Mouse (Mus musculus) adrenal gland, adult 2 months (tissue): ENCODE data around the gene Srp68. TPM values are rescaled to one million over a fixed set of nuclear protein-coding genes. Genes with fewer than 3 reads are reported as not detected.

Source experiments
- DNase-seq: peaks from one replicate; pipeline ENCODE4 v3.0.0; 2021
- polyA plus RNA-seq: library from polyadenylated mRNA; depleted of rRNA; stranded (reverse); fragments of >200 nt; gene quantifications from 2 replicates; pipeline ENCODE4 v1.2.3, GENCODE M21; 2012; rRNA removed
- total RNA-seq, 2 experiments: library from RNA; stranded (reverse); gene quantifications; 2 replicates each; pipeline ENCODE4 v1.2.3; 2021

The Srp68 gene
- total and polyA plus RNA-seq, 3 experiments, result 27.6 to 77.0 (median 70.0) TPM

DNA sequence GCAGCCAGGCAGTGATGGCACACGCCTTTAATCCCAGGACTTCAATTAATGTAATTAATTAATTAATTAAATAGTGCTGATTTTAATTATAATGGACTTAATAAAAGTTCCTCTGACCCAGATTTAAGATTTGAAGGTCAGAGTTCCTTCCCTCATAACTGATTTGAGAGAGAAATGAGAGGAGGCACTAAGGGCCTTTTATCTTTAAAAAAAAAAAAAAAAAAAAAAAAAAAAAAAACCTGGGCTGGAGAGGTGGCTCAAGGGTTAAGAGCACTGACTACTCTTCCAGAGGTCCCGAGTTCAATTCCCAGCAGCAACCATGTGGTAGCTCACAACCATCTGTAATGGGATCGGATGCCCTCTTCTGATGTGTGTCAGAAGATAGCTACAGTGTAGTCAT lies 65.4 kb downstream of the Srp68 start:
- DNase-seq, result no peak

GRCm38 (mm10) chr11:116206678-116207077 lies 67.3 kb downstream of the Srp68 start:
- DNase-seq, result no peak

DNA sequence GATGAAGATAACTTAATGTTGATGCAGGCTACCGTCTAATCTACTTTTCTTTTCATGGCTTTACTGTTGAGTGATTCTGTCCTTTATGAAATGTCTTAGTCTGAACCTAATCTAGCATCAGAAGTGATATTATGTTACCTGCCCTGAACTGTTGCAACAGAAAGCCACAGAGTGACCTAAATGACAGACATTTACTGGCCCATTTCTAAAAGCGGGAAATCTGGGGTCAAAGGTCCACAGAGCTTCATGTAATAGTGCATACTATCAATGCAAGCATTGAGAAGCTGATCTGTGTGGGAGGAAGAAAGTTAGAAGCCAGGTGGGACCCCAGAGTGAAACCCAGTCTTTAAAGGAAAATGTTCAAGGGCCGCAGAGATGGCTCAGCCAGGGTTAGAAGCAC lies 70.9 kb downstream of the Srp68 start:
- no peak for DNase-seq

DNA sequence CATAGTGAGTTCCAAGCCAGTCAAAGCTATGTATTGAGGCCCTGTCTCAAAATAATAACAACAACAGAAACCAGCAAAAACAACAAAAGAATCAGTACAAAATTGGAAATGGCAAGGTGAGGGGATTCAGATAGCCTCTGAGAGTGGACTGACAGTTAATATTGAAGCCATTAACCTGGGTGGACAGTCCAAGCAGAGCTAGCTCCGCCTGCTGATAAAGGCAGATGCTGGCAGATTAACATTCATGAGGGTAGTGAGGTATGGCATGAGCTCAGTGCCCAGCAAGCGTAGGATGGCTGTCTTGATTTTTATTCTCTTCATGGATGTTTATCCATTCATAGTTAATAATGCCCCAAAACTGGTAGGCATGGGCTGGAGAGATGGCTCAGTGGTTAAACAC lies 72.9 kb downstream of the Srp68 start:
- no peak for DNase-seq

GRCm38 (mm10) chr11:116198639-116199531 lies 75.1 kb downstream of the Srp68 start, which contains the start of the genes Ten1 and Acox1:
Gene Ten1, plus strand, starts transcription at chr11:116198855.
Gene Acox1, minus strand, starts transcription at chr11:116199045.
- DNase-seq, result peak; percentile 99

- no peak for DNase-seq
Measured at GRCm38 (mm10) chr11:116198132-116198531, 75.9 kb downstream of the Srp68 start.

- no peak for DNase-seq
Measured at GRCm38 (mm10) chr11:116197584-116197906, 76.5 kb downstream of the Srp68 start.

- no peak for DNase-seq
Measured at GRCm38 (mm10) chr11:116196866-116197583, 77.0 kb downstream of the Srp68 start.

DNA sequence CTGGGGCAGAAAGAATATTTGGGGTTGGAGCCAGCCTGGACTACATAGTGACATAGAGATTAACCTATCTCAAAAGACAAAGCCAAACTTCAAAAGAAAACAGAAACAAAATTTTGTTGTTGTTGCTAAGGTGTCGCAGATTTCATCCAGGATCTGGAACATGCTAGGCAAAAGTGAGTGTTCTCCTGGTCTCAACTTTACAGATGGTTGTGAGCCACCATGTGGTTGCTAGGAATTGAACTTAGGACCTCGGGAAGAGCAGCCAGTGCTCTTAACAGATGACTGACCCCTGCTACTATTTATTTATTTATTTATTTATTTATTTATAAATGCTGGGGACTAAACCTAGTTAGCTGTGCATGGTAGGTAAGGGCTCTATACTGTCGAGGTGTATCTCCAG lies 77.7 kb downstream of the Srp68 start:
- DNase-seq, result no peak

DNA sequence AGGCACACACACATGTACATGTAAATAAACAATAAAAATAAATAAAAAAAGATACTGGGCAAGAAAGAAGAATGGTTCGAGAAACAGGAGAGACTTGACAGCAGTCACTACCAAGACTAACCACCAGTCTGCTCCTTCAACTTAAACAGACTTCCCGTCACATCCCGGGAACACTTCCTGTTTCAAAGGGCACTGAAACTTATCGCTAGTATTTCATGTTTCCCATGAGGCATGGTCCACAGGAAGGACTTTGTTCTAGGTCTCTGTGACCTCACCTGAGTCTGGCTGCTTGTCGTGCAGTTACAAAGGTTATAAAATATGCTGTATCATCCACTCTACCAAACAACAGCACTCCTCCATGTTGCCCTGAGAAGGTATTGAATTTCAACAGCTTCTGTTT lies 78.8 kb downstream of the Srp68 start:
- DNase-seq, result no peak

Other genes with a start within 250 kb of the Srp68 start
- gene H3f3b, start 246.3 kb downstream of the Srp68 start, total RNA-seq, result 100 to 1,000 TPM; 270 to 363 TPM
- 76.2 and 92.7 TPM in 2 replicates for gene H3f3b, start 246.3 kb downstream of the Srp68 start, polyA plus RNA-seq
- gene Unk, start 243.9 kb downstream of the Srp68 start, total RNA-seq, result 10 to 100 TPM; 20.2 to 21.2 TPM
- gene Unk, start 243.9 kb downstream of the Srp68 start, polyA plus RNA-seq, result 46.0 and 58.5 TPM in 2 replicates
- gene Unc13d, start 196.3 kb downstream of the Srp68 start, total RNA-seq, result 1 to 10 TPM in 1 of 2 experiments, under 1 TPM in 1; 0.83 to 1.0 TPM
- 2.3 and 3.4 TPM in 2 replicates for gene Unc13d, start 196.3 kb downstream of the Srp68 start, polyA plus RNA-seq
- gene Wbp2, start 187.2 kb downstream of the Srp68 start, total RNA-seq, result 100 to 1,000 TPM; 165 to 185 TPM
- gene Wbp2, start 187.2 kb downstream of the Srp68 start, polyA plus RNA-seq, result 517 and 528 TPM in 2 replicates
- 10 to 100 TPM; 10.3 to 17.9 TPM for gene Trim47, start 147.0 kb downstream of the Srp68 start, total RNA-seq
- 49.1 and 68.9 TPM in 2 replicates for gene Trim47, start 147.0 kb downstream of the Srp68 start, polyA plus RNA-seq
- 10 to 100 TPM in 1 of 2 experiments, 1 to 10 TPM in 1; 9.5 to 11.8 TPM for gene Trim65, start 143.1 kb downstream of the Srp68 start, total RNA-seq
- gene Trim65, start 143.1 kb downstream of the Srp68 start, polyA plus RNA-seq, result 15.9 and 16.0 TPM in 2 replicates
- gene Mrpl38, start 135.3 kb downstream of the Srp68 start, total RNA-seq, result 100 to 1,000 TPM; 102 to 108 TPM
- gene Mrpl38, start 135.3 kb downstream of the Srp68 start, polyA plus RNA-seq, result 134 and 167 TPM in 2 replicates
- 10 to 100 TPM; 30.4 to 37.8 TPM for gene Fbf1, start 106.1 kb downstream of the Srp68 start, total RNA-seq
- 19.5 and 21.4 TPM in 2 replicates for gene Fbf1, start 106.1 kb downstream of the Srp68 start, polyA plus RNA-seq
- 10 to 100 TPM; 24.7 to 27.3 TPM for gene Ten1, start 75.4 kb downstream of the Srp68 start, total RNA-seq
- gene Ten1, start 75.4 kb downstream of the Srp68 start, polyA plus RNA-seq, result 15.0 and 16.2 TPM in 2 replicates
- gene Acox1, start 75.2 kb downstream of the Srp68 start, total RNA-seq, result 100 to 1,000 TPM; 225 TPM
- gene Acox1, start 75.2 kb downstream of the Srp68 start, polyA plus RNA-seq, result 64.1 and 67.5 TPM in 2 replicates
- gene Evpl, start 36.1 kb downstream of the Srp68 start, total RNA-seq, result 1 to 10 TPM in 1 of 2 experiments, under 1 TPM in 1; 0.43 to 1.8 TPM
- gene Evpl, start 36.1 kb downstream of the Srp68 start, polyA plus RNA-seq, result 0.49 and 0.57 TPM in 2 replicates
- gene Galr2, start 6.7 kb upstream of the Srp68 start, total RNA-seq, result under 1 TPM in 1 of 2 experiments, not detected in 1; 0.24 TPM
- 0.90 and 1.1 TPM in 2 replicates for gene Galr2, start 6.7 kb upstream of the Srp68 start, polyA plus RNA-seq
- 10 to 100 TPM; 64.9 to 67.6 TPM for gene Exoc7, start 33.0 kb upstream of the Srp68 start, total RNA-seq
- gene Exoc7, start 33.0 kb upstream of the Srp68 start, polyA plus RNA-seq, result 21.8 and 26.7 TPM in 2 replicates
- under 1 TPM in 1 of 2 experiments, not detected in 1; 0.14 TPM for gene Foxj1, start 61.2 kb upstream of the Srp68 start, total RNA-seq
- gene Foxj1, start 61.2 kb upstream of the Srp68 start, polyA plus RNA-seq, result 0.19 and 0.26 TPM in 2 replicates
- 1 to 10 TPM; 6.8 to 7.2 TPM for gene Rnf157, start 138.8 kb upstream of the Srp68 start, total RNA-seq
- 4.6 and 5.5 TPM in 2 replicates for gene Rnf157, start 138.8 kb upstream of the Srp68 start, polyA plus RNA-seq
- gene Ubald2, start 159.9 kb upstream of the Srp68 start, total RNA-seq, result 10 to 100 TPM; 16.3 to 35.2 TPM
- gene Ubald2, start 159.9 kb upstream of the Srp68 start, polyA plus RNA-seq, result 119 and 158 TPM in 2 replicates
- gene Qrich2, start 192.0 kb upstream of the Srp68 start, total RNA-seq, result not detected
- gene Qrich2, start 192.0 kb upstream of the Srp68 start, polyA plus RNA-seq, result 0.06 TPM in 1 of 2 replicates, not detected in the other
- gene Prpsap1, start 220.0 kb upstream of the Srp68 start, total RNA-seq, result 10 to 100 TPM; 76.0 to 85.0 TPM
- 223 and 257 TPM in 2 replicates for gene Prpsap1, start 220.0 kb upstream of the Srp68 start, polyA plus RNA-seq